Mouse (Mus musculus) kidney, postnatal 4 days (tissue): Measurements from ENCODE around the gene Ipcef1.
"Not testable (repeated sequence)": the region's sequence is repeated elsewhere in the genome, so short reads cannot be mapped to it uniquely, and the experiment has no call there.

Experiments
- DNase-seq, 2 experiments: peaks; one replicate each; pipeline ENCODE4 v3.0.0; 2021; ENCODE audit warnings: mixed read lengths in 2 of 2

The Ipcef1 gene

DNA sequence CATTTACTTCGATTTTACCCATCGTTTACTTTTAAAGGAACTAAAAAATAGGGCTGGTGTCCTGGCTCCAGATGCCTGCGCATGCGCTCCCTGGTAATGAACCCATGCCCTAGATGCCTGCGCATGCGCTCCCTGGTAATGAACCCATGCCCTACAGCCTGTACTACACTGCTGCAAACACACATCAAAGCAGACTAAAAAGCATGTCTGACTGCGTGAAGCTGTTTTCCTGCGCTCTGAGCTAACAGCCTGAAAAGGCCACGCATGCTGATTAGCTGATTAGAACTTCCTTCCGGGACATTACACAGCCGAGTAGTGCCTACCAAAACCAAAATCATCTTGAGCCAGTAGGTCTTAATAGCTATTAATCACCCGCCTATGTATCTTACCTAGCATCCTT lies 16.7 kb downstream of the Ipcef1 start:
- peak in 1 of 2 experiments; percentile 36 for DNase-seq

- DNase-seq, result no peak
These were observed 18.8 kb downstream of the Ipcef1 start for GRCm38 (mm10) chr10:7033459-7033858.

- no peak for DNase-seq
These were observed 27.2 kb downstream of the Ipcef1 start for GRCm38 (mm10) chr10:7025028-7025427.

GRCm38 (mm10) chr10:7020551-7020950 lies 31.7 kb downstream of the Ipcef1 start:
- no peak for DNase-seq

- peak; percentile 16 to 23 for DNase-seq
These were observed 32.4 kb downstream of the Ipcef1 start for GRCm38 (mm10) chr10:7019781-7020386.

DNA sequence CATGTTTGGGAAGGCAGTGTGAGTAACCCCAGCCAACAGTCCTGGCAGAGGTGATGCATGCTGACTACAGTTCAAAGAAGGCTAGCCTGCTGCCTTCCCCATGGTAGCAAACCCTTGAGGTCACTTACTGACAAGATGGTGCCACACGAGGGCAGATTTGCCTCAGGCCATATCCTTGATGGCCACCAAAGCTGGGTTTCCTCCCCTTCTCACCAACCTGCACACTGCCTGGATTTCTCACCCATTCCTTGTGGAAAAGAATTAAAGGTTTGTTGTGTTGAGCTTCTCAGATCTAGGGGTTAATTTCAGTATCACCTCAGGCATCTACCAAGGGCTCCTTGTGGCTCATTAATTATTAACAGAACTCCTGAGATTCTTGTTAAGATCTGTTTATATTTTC lies 37.1 kb downstream of the Ipcef1 start:
- DNase-seq, result peak; percentile 41 to 56

DNA sequence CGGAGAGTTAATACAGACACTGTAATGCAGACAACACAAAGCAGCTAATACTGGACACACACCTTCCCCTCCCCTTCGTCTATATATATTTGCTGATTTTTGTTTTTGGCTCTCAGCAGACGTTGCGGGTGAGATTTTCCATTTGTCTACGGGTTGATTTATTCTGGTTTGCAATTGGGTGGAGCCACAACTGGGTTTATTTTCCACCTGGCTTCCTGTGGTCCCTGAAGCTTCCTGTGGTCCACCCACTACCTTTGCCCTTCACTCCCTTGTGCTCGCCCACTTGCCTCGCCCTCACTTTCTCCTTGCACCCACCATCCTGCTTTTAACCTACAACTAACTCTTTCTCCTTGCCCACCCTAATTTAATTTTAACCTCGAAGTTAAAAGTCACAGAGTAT lies 41.7 kb downstream of the Ipcef1 start:
- DNase-seq, result no peak

DNA sequence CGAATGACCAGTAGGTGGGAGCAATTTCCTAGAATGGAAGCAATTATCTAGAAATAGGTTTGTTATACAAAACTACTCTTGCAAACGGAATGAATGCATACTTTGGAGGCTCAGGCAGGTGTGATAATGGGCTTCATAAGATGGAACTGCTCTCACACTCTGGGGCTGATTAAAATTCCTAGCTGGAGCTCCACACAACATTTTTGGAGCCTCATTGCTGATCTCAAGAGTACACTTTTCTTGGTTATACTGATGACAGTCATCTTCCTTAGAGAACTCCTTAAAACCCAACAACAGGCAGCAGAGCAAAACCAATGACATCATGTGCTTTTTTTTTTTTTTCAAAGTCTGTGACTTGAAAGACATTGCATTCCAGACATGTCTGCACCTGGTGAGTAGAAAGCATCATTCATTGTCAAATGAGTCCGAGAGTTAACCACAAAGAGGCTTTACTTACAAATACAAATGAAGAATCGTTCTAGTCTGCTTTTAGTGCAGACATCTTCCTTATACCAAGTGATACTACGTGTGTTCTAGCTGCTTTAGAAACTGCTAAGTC lies 47.2 kb downstream of the Ipcef1 start:
- no peak for DNase-seq

DNA sequence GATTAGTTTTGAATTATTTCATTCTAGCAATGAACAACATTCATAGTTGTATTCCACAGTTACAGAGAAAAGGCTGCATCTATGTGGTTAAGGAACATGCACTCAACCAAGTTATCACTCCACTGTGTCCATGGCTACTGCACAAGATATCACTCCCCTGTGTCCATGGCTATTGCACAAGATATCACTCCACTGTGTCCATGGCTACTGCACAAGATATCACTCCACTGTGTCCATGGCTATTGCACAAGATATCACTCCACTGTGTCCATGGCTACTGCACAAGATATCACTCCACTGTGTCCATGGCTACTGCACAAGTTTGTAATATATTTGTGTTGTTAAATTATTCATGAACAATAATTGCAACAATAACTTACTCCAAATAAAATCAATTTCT lies 48.4 kb downstream of the Ipcef1 start:
- DNase-seq, result not testable (repeated sequence)

DNA sequence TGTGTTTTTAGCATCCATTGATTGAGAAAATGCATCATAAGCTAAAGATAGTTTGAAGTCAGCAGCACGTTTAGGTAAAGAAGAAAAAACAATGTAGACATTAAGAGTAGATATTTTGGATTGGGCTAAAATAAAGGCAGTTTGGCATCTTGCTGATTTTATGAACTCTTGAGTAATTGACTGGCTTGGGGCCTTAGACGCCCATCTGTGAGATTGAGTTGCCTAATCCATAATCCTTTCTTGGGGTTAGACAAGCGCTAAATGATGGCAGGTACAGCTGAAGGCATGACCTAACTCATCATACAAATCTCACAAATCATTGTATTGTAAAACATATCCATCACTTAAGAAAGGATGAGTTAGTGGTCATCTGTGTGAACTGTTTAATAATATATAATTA lies 52.9 kb downstream of the Ipcef1 start:
- no peak for DNase-seq

GRCm38 (mm10) chr10:6998576-6999250 lies 53.6 kb downstream of the Ipcef1 start:
- no peak for DNase-seq

- DNase-seq, result no peak
These were observed 55.4 kb downstream of the Ipcef1 start for GRCm38 (mm10) chr10:6996895-6997294.

GRCm38 (mm10) chr10:6988555-6988954 lies 63.7 kb downstream of the Ipcef1 start:
- DNase-seq, result no peak

- no peak for DNase-seq
These were observed 64.7 kb downstream of the Ipcef1 start for GRCm38 (mm10) chr10:6987399-6988098.

DNA sequence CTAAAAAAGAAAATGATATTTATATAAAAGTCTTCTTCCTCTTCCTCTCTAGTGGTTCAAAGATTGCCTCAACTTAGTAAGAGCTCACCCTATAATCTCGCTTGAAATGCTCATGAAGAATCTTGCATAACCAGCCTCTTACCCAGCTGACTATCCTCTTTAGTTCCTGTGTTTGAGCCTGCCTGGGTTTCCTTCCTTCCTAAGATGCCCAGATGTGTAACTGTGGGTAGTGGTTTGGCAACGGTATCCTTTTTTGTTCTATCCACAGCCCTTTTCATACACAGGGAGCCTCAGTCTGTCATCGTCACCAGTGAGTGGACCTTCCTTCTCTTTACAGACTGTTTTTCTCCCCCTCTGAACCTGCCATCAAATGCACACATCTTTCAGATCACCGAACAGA lies 66.0 kb downstream of the Ipcef1 start:
- no peak for DNase-seq

DNA sequence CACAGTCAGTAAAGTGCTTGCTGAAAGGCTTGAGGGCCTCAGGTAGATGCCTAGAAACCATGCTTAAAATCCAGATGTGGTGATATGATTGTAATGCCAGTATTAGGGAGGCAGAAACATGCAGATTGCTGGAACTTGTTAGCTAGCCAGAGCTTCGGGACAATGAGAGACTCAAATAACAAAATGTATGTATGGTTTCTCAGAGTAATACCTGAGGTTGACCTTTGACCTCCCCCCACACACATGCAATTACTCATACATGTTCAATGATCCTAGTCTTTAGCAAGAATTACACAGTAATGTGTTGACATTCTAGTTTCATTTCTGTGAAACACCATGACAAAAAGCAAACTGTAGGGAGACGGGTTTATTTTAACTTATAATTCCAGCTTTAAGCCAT lies 68.8 kb downstream of the Ipcef1 start:
- no peak for DNase-seq

GRCm38 (mm10) chr10:6982751-6983151 lies 69.5 kb downstream of the Ipcef1 start:
- no peak for DNase-seq

DNA sequence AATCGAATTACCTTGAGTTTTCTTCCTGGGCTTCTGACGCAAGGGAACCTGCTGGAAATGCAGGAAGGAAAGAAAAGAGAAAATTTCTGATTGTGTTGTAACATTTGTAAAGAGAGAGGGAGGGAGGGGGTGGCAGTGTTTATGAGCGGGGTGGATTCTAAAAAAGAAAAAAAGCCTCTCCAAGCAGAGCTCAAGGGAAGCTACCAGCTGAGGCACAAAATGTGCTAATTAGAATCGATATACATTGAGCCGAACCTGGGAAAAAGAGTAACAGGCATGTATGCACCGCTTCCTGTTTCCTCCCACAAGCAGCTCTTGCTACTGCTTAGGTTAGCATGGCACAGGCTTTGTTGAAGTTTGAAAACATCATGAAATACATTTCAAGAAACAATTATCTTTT lies 72.0 kb downstream of the Ipcef1 start:
- DNase-seq, result no peak

- DNase-seq, result no peak
These were observed 72.5 kb downstream of the Ipcef1 start for GRCm38 (mm10) chr10:6979789-6980188.

GRCm38 (mm10) chr10:6979216-6979615 lies 73.1 kb downstream of the Ipcef1 start:
- no peak for DNase-seq

DNA sequence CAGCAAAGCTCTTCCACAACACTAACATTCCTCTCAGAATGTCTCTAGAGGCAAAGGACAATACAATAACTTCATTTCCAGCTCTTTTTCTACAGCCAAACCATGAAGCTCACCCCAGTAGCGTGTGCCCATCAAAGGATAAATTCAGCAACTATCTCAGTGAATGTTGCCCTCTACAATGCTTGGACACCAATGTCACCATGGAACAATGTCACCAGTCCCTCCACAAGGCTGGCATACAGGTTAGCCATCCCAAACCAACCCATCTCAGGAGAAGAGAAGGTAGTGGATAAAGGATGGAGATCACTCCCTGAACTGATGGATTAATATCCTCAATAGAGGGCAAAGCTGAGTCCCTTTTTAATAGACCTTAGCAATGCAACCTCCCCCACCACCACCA lies 73.5 kb downstream of the Ipcef1 start:
- DNase-seq, result no peak

DNA sequence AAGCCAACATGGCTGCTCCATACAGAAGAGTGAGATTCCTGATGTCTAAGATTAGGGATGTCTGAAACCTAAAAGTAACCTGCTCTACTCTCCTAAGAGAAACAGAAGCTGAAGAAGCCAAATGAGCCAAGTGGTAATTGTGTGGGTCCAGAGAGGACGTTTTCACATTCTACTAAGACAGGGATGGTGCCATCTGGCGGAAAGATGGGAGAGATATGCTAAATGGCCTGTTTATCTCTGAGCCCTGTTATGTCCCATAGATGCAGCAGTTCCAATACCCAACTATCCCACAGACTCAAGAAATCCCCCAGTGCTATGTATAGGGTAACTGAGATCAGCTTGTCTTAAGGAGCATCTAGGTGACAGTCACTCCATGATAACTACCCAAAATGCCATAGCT lies 74.4 kb downstream of the Ipcef1 start:
- DNase-seq, result no peak

DNA sequence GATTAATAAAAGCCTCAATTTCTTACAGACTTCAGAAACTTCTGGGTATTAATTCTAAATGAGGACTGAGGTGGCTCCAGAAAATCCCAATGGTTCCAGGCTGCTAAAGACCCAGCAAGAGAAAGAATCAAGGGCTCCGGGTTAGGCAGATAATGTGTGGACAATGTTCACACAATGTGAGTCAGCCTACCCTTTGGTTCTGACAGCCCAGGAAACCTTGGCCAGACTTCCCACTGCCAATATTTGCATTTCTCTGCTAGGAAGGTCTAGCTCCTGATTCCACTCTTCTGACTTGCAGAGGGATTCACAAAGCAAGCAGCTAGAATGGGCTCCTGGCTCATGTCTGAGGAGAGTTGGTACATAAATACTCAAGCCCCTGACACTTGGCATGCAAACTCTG lies 83.9 kb downstream of the Ipcef1 start:
- DNase-seq, result no peak
